In the genomic region with DNA sequence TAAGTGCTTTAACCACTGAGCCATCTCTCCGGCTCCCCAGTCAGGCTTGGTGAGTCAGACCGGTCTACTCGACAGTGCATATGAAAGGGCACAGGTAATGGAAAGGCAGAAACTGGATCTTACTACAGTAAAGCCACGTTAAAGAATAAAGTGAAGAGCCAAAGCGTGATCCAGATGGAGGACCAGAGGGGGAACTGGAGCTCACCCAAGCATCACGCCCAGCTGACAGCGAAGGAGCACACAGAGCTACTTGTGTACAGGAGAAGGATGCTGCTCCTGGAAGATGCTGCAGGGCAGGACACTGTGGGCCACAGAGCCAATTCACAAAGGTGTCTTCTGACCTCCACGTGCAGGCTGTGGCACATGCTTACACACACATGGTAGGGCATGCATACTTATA, we compare ENCODE assay signal across 23 mouse cellular contexts.
DNase-seq lines count a peak whose midpoint lies in the region; ATAC-seq lines count a peak whose summit lies in the region.
"Had no signal": no experiment of that assay in that cellular context is flagged by ENCODE, and none has a peak within 500 bp of the region (broad histone marks: within the 10 kb centered on the region; RNA-seq: fewer than 3 reads in every experiment).

No protein-coding gene starts in this region.

- WGBS in heart, embryonic 11.5 days (ENCODE audit: insufficient replicate concordance), result 84% methylated on average over 8 of the region's 8 CpGs

- ATAC-seq in heart, embryonic 11.5 days (replicated peaks; ENCODE audit: insufficient number of reproducible peaks, low FRiP score, low TSS enrichment), result no peak
- ATAC-seq: activated CD4-positive, CD25-positive, alpha-beta regulatory T cell, adult 4 months; CD4-positive, CD25-positive, alpha-beta regulatory T cell, adult 4 months; forebrain, embryonic 15.5 days; forebrain, postnatal 0 days; Patski had no signal

- no peak overlapping the region for H3K9ac ChIP-seq in heart, embryonic 11.5 days (ENCODE audit: low read depth, low read length)
- H3K9ac ChIP-seq: embryonic facial prominence, embryonic 12.5 days; forebrain, embryonic 12.5 days; forebrain, embryonic 15.5 days; forebrain, postnatal 0 days had no signal

- no peaks in the 10 kb centered on the region for H3K36me3 ChIP-seq in heart, embryonic 11.5 days (ENCODE audit: control insufficient read depth, insufficient read depth, low read length)
- H3K36me3 ChIP-seq: embryonic facial prominence, embryonic 10.5 days; embryonic facial prominence, embryonic 12.5 days; forebrain, embryonic 12.5 days; forebrain, embryonic 15.5 days; G1E had no signal

- no peak overlapping the region for H3K4me3 ChIP-seq in heart, embryonic 11.5 days (ENCODE audit: low read depth, low read length)
- H3K4me3 ChIP-seq: embryonic facial prominence, embryonic 10.5 days; embryonic facial prominence, embryonic 12.5 days; forebrain, embryonic 12.5 days; forebrain, embryonic 15.5 days had no signal

- H3K9me3 ChIP-seq in heart, embryonic 11.5 days (replicated peaks; ENCODE audit: control insufficient read depth, low read length), result no peaks in the 10 kb centered on the region
- H3K9me3 ChIP-seq: embryonic facial prominence, embryonic 10.5 days; embryonic facial prominence, embryonic 12.5 days; forebrain, embryonic 12.5 days; forebrain, embryonic 15.5 days; G1E had no signal

- H3K4me1 ChIP-seq in heart, embryonic 11.5 days (ENCODE audit: control insufficient read depth, insufficient read depth, low read length), result no peaks in the 10 kb centered on the region
- H3K4me1 ChIP-seq: embryonic facial prominence, embryonic 10.5 days; embryonic facial prominence, embryonic 12.5 days; forebrain, embryonic 12.5 days; forebrain, embryonic 15.5 days had no signal

- H3K27me3 ChIP-seq in heart, embryonic 11.5 days (ENCODE audit: control insufficient read depth, insufficient read depth, low read length), result no peaks in the 10 kb centered on the region
- H3K27me3 ChIP-seq: embryonic facial prominence, embryonic 12.5 days; forebrain, embryonic 12.5 days; forebrain, embryonic 15.5 days had no signal

- DNase-seq in cerebellum, postnatal 10 days, result peak; percentile 39 to 53
- DNase-seq in cerebellum, adult 9-11 months, result no peak
- peak; percentile 76 for DNase-seq in heart, adult 11 months
- DNase-seq in right cerebral cortex, postnatal 25 days, result peak; percentile 5
- no peak for DNase-seq in right cerebral cortex, adult 2 months (ENCODE audit: low spot score in 2 of 2)
- DNase-seq: adrenal gland, adult 8-10 months; adrenal gland, postnatal 14 days; adrenal gland, postnatal 36 days; B cell, adult 2 months; cerebellum, adult 11-12 months; cerebellum, adult 2 months; cerebellum, adult 9-10 months; cerebellum, postnatal 25 days; forebrain, postnatal 0 days had no signal

- no peak overlapping the region for H3K27ac ChIP-seq in heart, embryonic 11.5 days (ENCODE audit: low read depth, low read length)
- H3K27ac ChIP-seq: embryonic facial prominence, embryonic 10.5 days; embryonic facial prominence, embryonic 12.5 days; forebrain, embryonic 12.5 days; forebrain, embryonic 15.5 days had no signal

- H3K4me2 ChIP-seq in heart, embryonic 11.5 days, result no peak overlapping the region
- H3K4me2 ChIP-seq: embryonic facial prominence, embryonic 12.5 days; forebrain, embryonic 12.5 days; forebrain, embryonic 15.5 days had no signal

Comparison
In these comparisons a context has a peak if more than half of its experiments do, and no peak if none do; other contexts are left out.
1. DNase-seq: peak in cerebellum, postnatal 10 days (2 of 2), heart, adult 11 months (single experiment) and right cerebral cortex, postnatal 25 days (single experiment); none in cerebellum, adult 9-11 months (single experiment) and right cerebral cortex, adult 2 months (0 of 2).